In genomic region chr11:32676777-32677176, GRCm38 (mm10) we compare ENCODE assay signal across 9 mouse cellular contexts. TPM values are rescaled to one million over a fixed set of nuclear protein-coding genes. Genes with fewer than 3 reads are reported as not detected.
A peak's percentile ranks its signal among the peaks of the same experiment; 100 is the strongest.
DNase-seq lines count a peak whose midpoint lies in the region.
"Had no signal": no experiment of that assay in that cellular context is flagged by ENCODE, and none has a peak within 500 bp of the region (broad histone marks: within the 10 kb centered on the region; RNA-seq: fewer than 3 reads in every experiment).

No protein-coding gene starts in this region.

- DNase-seq in heart, adult 18-20 months, result peak; percentile 55 to 59
- no peak for DNase-seq in heart, postnatal 36 days
- DNase-seq in thymus, postnatal 25 days, result peak; percentile 14
- DNase-seq in thymus, postnatal 36 days, result no peak
- peak; percentile 66 to 70 for DNase-seq in left cerebral cortex, adult 9 months (ENCODE audit: low spot score in 2 of 2)
- peak; percentile 44 for DNase-seq in thymus, postnatal 4 days
- DNase-seq in lung, adult 18-20 months, result no peak
- DNase-seq in c-Kit-positive CD71-positive TER-119-positive erythroid progenitor cells, embryonic 14.5 days (ENCODE audit: low spot score), result no peak
- DNase-seq: kidney, postnatal 14 days had no signal

- intact Hi-C loops in heart, postnatal 36 days (cut with DNase I), result no loop called here

RNA-seq across cellular contexts. Expression of gene Fbxw11, which starts 34.3 kb away (rescaled TPM):
- 10 to 100 TPM; 47.4 to 52.1 TPM for total RNA-seq in heart, adult 18-20 months (2021)
- 10 to 100 TPM; 49.5 to 51.3 TPM for total RNA-seq in heart, postnatal 36 days (2021)

Comparison
In these comparisons a context has a peak if more than half of its experiments do, and no peak if none do; other contexts are left out.
1. DNase-seq: peak in heart, adult 18-20 months (2 of 2), thymus, postnatal 25 days (single experiment), left cerebral cortex, adult 9 months (2 of 2) and thymus, postnatal 4 days (single experiment); none in heart, postnatal 36 days (0 of 2), thymus, postnatal 36 days (0 of 2), lung, adult 18-20 months (0 of 2) and c-Kit-positive CD71-positive TER-119-positive erythroid progenitor cells, embryonic 14.5 days (single experiment).